Mouse (Mus musculus): Measurements from ENCODE around the gene Gpr21.

- TF ChIP-seq CTCF (IDR thresholded peaks at IDR 0.05; ENCODE audit: control insufficient read depth, insufficient read depth, insufficient replicate concordance, low read depth, low read length), result no peak
- TF ChIP-seq POLR2A (IDR thresholded peaks at IDR 0.05; ENCODE audit: control insufficient read depth, low read depth, low read length), result no peak
Observed at GRCm38 (mm10) chr2:37486408-37486807, 29.7 kb upstream of the Gpr21 start.
